ENCODE assay signal across 39 mouse cellular contexts in the genomic region with DNA sequence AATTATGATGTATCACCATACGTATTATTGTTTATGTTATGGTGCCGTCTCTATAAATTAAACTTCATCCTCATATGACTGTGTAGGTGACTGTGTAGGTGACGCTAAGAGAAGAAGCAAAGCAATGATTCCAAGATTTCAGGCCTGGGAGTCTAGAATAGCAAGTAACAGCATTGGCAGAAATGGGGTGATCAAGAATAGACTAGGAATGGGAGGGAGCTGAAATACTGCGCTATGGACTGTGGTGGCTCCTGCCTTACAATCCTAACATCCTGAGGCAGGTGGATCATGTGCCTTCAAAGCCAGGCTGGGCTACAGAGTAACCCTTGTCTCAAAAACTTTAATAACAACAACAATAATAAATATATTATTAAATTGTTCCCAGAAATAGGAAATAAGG. TPM values are rescaled to one million over a fixed set of nuclear protein-coding genes. Genes with fewer than 3 reads are reported as not detected.
"Had no signal": no experiment of that assay in that cellular context is flagged by ENCODE, and none has a peak within 500 bp of the region (broad histone marks: within the 10 kb centered on the region; RNA-seq: fewer than 3 reads in every experiment).

No protein-coding gene starts in this region.

- H3K36me3 ChIP-seq: heart, embryonic 10.5 days; heart, embryonic 12.5 days; hindbrain, embryonic 10.5 days; hindbrain, embryonic 12.5 days; intestine, embryonic 15.5 days; limb, embryonic 10.5 days; limb, embryonic 12.5 days had no signal

- H3K9me3 ChIP-seq: heart, embryonic 10.5 days; heart, embryonic 12.5 days; hindbrain, embryonic 10.5 days; hindbrain, embryonic 12.5 days; intestine, embryonic 15.5 days; limb, embryonic 10.5 days; limb, embryonic 12.5 days had no signal

- H3K4me2 ChIP-seq: hindbrain, embryonic 12.5 days; hindbrain, embryonic 14.5 days; intestine, embryonic 15.5 days; limb, embryonic 12.5 days had no signal

- DNase-seq: gastrocnemius, adult 2 months; gastrocnemius, postnatal 10 days; gastrocnemius, postnatal 25 days; heart, postnatal 10 days; heart, postnatal 4 days; kidney, adult 18-20 months; kidney, adult 8-10 months; kidney, postnatal 10 days; kidney, postnatal 25 days; kidney, postnatal 4 days; liver had no signal

- H3K27me3 ChIP-seq: heart, embryonic 12.5 days; hindbrain, embryonic 12.5 days; intestine, embryonic 15.5 days; limb, embryonic 12.5 days had no signal

- H3K4me1 ChIP-seq: heart, embryonic 10.5 days; heart, embryonic 12.5 days; hindbrain, embryonic 10.5 days; hindbrain, embryonic 12.5 days; intestine, embryonic 15.5 days had no signal

- H3K4me3 ChIP-seq: gastrocnemius, adult 2 months; heart, embryonic 10.5 days; heart, embryonic 12.5 days; hindbrain, embryonic 10.5 days; hindbrain, embryonic 12.5 days; intestine, embryonic 15.5 days; layer of hippocampus, adult 2 months; left cerebral cortex, adult 2 months; limb, embryonic 10.5 days; limb, embryonic 12.5 days had no signal

- H3K9ac ChIP-seq: heart, embryonic 12.5 days; hindbrain, embryonic 12.5 days; hindbrain, embryonic 14.5 days; intestine, embryonic 15.5 days; limb, embryonic 12.5 days had no signal

- ATAC-seq: hindbrain, embryonic 16.5 days; inflammation-experienced regulatory T-cells, adult 6 months; intestine, embryonic 15.5 days; intestine, postnatal 0 days had no signal

- H3K27ac ChIP-seq: gastrocnemius, adult 2 months; heart, embryonic 10.5 days; hindbrain, embryonic 10.5 days; hindbrain, embryonic 12.5 days; hindbrain, embryonic 14.5 days; intestine, embryonic 15.5 days; layer of hippocampus, adult 2 months; left cerebral cortex, adult 2 months; limb, embryonic 10.5 days; limb, embryonic 12.5 days; liver, embryonic 14.5 days had no signal

RNA-seq across cellular contexts. Expression of a gene that starts 8.1 kb away (rescaled TPM):
- total RNA-seq: gastrocnemius, adult 2 months; gastrocnemius, postnatal 10 days; gastrocnemius, postnatal 25 days; gastrocnemius, postnatal 4 days; granulocyte monocyte progenitor cell, adult 5-6 weeks; heart, adult 8-10 months; heart, postnatal 10 days; heart, postnatal 25 days; heart, postnatal 4 days; layer of hippocampus, adult 2 months; layer of hippocampus, postnatal 10 days; layer of hippocampus, postnatal 25 days; left cerebral cortex, adult 2 months; left cerebral cortex, postnatal 14 days; left cerebral cortex, postnatal 36 days had no signal
- polyA plus RNA-seq: heart, embryonic 10.5 days; heart, embryonic 12.5 days; heart, embryonic 14.5 days; heart, embryonic 16.5 days; hindbrain, embryonic 10.5 days; hindbrain, embryonic 12.5 days; hindbrain, embryonic 14.5 days; hindbrain, embryonic 16.5 days; inflammation-experienced regulatory T-cells, adult 6 months; intestine, embryonic 15.5 days; intestine, postnatal 0 days; kidney, embryonic 14.5 days; kidney, embryonic 16.5 days; limb, embryonic 10.5 days; limb, embryonic 12.5 days; limb, embryonic 14.5 days; liver, embryonic 11.5 days; liver, embryonic 14.5 days had no signal
